Mouse (Mus musculus): ENCODE data around the gene Acvrl1. TPM values are rescaled to one million over a fixed set of nuclear protein-coding genes. Genes with fewer than 3 reads are reported as not detected.

The Acvrl1 gene
- polyA plus RNA-seq, 1 experiment, result 28.9 TPM

- H3K4me1 ChIP-seq (ENCODE audit: control insufficient read depth, insufficient read depth, insufficient read length), result peaks cover 20% of the 10 kb centered on the region
- TF ChIP-seq CTCF (IDR thresholded peaks at IDR 0.05; ENCODE audit: extremely low read depth, insufficient read depth, insufficient read length, insufficient replicate concordance), result no peak
- TF ChIP-seq POLR2A (IDR thresholded peaks at IDR 0.05; ENCODE audit: low read depth, low read length), result no peak
- 85% methylated on average over 9 of the region's 9 CpGs for whole genome bisulfite sequencing
Observed at GRCm38 (mm10) chr15:101151409-101152261, 23.3 kb downstream of the Acvrl1 start.

GRCm38 (mm10) chr15:101154700-101155616 is 26.6 kb downstream of the Acvrl1 start:
- DNase-seq (ENCODE audit: low read depth in 1 of 2, low spot score in 2 of 2), result no peak
- no peak overlapping the region for H3K4me3 ChIP-seq (ENCODE audit: extremely low read depth, insufficient read depth, insufficient read length)
- WGBS, result 26% methylated on average over 7 of the region's 7 CpGs
- TF ChIP-seq POLR2A (IDR thresholded peaks at IDR 0.05; ENCODE audit: low read depth, low read length), result no peak
- no peak for TF ChIP-seq CTCF (IDR thresholded peaks at IDR 0.05; ENCODE audit: extremely low read depth, insufficient read depth, insufficient read length, insufficient replicate concordance)
- H3K36me3 ChIP-seq (ENCODE audit: control insufficient read depth, insufficient read depth, low read length), result no peaks in the 10 kb centered on the region
- H3K27ac ChIP-seq (ENCODE audit: insufficient read depth, low read length), result no peak overlapping the region
- H3K27me3 ChIP-seq (ENCODE audit: control insufficient read depth, insufficient read depth, low read length), result no peaks in the 10 kb centered on the region
- H3K4me1 ChIP-seq (ENCODE audit: control insufficient read depth, insufficient read depth, insufficient read length), result peaks cover 6% of the 10 kb centered on the region

More at GRCm38 (mm10) chr15:101151409-101152261, 23.3 kb downstream of the Acvrl1 start:
- Histone ChIP-seq H3K4me3 (ENCODE audit: extremely low read depth, insufficient read depth, insufficient read length) (no peak overlapping the region), H3K27ac (ENCODE audit: insufficient read depth, low read length) (no peak overlapping the region), H3K27me3 (ENCODE audit: control insufficient read depth, insufficient read depth, low read length) (no peaks in the 10 kb centered on the region), H3K36me3 (ENCODE audit: control insufficient read depth, insufficient read depth, low read length) (no peaks in the 10 kb centered on the region)
- DNase-seq (ENCODE audit: low read depth in 1 of 2, low spot score in 2 of 2), result no peak

DNA sequence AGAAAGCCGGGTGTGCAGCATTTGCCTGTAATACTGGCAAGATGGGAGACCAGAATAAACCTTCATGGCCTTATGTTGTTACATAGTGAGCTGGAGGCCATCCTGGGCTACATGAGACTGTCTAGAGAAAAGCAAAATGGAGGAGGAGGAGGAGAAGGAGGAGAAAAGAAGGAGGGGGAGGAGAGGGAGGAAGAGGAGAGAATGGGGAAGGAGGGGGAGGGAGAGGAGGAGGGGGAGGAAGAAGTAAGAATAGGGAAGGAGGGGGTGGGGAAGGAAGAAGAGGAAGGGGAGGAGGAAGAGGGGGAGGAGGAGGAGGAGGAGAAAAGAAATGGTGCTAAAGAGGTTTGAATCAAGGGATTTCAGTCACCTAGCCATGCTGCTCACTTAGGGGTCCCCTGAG is 31.8 kb downstream of the Acvrl1 start:
- no peaks in the 10 kb centered on the region for H3K27me3 ChIP-seq (ENCODE audit: control insufficient read depth, insufficient read depth, low read length)
- no peak for DNase-seq (ENCODE audit: low read depth in 1 of 2, low spot score in 2 of 2)
- peaks cover 1% of the 10 kb centered on the region; the same call in 1 of the 2 replicates for H3K4me1 ChIP-seq (ENCODE audit: control insufficient read depth, insufficient read depth, insufficient read length)
- H3K4me3 ChIP-seq (ENCODE audit: extremely low read depth, insufficient read depth, insufficient read length), result no peak overlapping the region
- no peaks in the 10 kb centered on the region for H3K36me3 ChIP-seq (ENCODE audit: control insufficient read depth, insufficient read depth, low read length)
- no peak overlapping the region for H3K27ac ChIP-seq (ENCODE audit: insufficient read depth, low read length)
- TF ChIP-seq CTCF (IDR thresholded peaks at IDR 0.05; ENCODE audit: extremely low read depth, insufficient read depth, insufficient read length, insufficient replicate concordance) (no peak), POLR2A (IDR thresholded peaks at IDR 0.05; ENCODE audit: low read depth, low read length) (no peak)
- whole genome bisulfite sequencing, result 29% methylated on average over 1 of the region's 1 CpGs

DNA sequence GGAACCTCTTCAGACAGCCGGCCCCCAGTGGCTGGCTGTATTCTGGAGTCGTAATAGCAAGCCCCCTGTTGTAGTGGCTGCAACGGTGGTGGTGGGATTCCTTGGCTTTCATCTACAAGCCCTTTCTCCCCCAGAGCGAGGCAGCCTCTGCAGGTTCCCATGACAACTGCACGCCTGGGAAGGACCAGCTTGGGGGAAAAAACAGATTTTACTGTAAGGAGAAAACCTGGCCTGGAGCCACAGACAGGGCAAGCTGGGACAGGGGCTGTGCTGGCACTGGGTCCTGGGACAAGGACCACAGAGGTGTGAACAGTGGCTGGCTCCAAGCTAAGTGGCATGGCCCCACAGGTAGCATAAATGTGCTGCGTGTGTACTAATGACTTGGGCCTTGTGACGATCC is 32.3 kb downstream of the Acvrl1 start:
- TF ChIP-seq CTCF (IDR thresholded peaks at IDR 0.05; ENCODE audit: extremely low read depth, insufficient read depth, insufficient read length, insufficient replicate concordance) (no peak), POLR2A (IDR thresholded peaks at IDR 0.05; ENCODE audit: low read depth, low read length) (no peak)
- Histone ChIP-seq H3K36me3 (ENCODE audit: control insufficient read depth, insufficient read depth, low read length) (no peaks in the 10 kb centered on the region), H3K27ac (ENCODE audit: insufficient read depth, low read length) (no peak overlapping the region), H3K4me1 (ENCODE audit: control insufficient read depth, insufficient read depth, insufficient read length) (no peaks in the 10 kb centered on the region; the same call in 1 of the 2 replicates), H3K27me3 (ENCODE audit: control insufficient read depth, insufficient read depth, low read length) (no peaks in the 10 kb centered on the region), H3K4me3 (ENCODE audit: extremely low read depth, insufficient read depth, insufficient read length) (no peak overlapping the region)
- DNase-seq (ENCODE audit: low read depth in 1 of 2, low spot score in 2 of 2), result no peak
- WGBS, result 53% methylated on average over 7 of the region's 7 CpGs

- Histone ChIP-seq H3K36me3 (ENCODE audit: control insufficient read depth, insufficient read depth, low read length) (no peaks in the 10 kb centered on the region), H3K4me1 (ENCODE audit: control insufficient read depth, insufficient read depth, insufficient read length) (peaks cover 2% of the 10 kb centered on the region; the same call in 1 of the 2 replicates), H3K4me3 (ENCODE audit: extremely low read depth, insufficient read depth, insufficient read length) (no peak overlapping the region), H3K27ac (ENCODE audit: insufficient read depth, low read length) (no peak overlapping the region), H3K27me3 (ENCODE audit: control insufficient read depth, insufficient read depth, low read length) (no peaks in the 10 kb centered on the region)
- WGBS, result 92% methylated on average over 7 of the region's 7 CpGs
- no peak for DNase-seq (ENCODE audit: low read depth in 1 of 2, low spot score in 2 of 2)
- no peak for TF ChIP-seq POLR2A (IDR thresholded peaks at IDR 0.05; ENCODE audit: low read depth, low read length)
- TF ChIP-seq CTCF (IDR thresholded peaks at IDR 0.05; ENCODE audit: extremely low read depth, insufficient read depth, insufficient read length, insufficient replicate concordance), result no peak
Observed at GRCm38 (mm10) chr15:101161534-101161933, 33.2 kb downstream of the Acvrl1 start.

GRCm38 (mm10) chr15:101163056-101163458 is 34.7 kb downstream of the Acvrl1 start:
- no peak overlapping the region for H3K4me3 ChIP-seq (ENCODE audit: extremely low read depth, insufficient read depth, insufficient read length)
- no peaks in the 10 kb centered on the region for H3K36me3 ChIP-seq (ENCODE audit: control insufficient read depth, insufficient read depth, low read length)
- H3K4me1 ChIP-seq (ENCODE audit: control insufficient read depth, insufficient read depth, insufficient read length), result peaks cover 2% of the 10 kb centered on the region; the same call in 1 of the 2 replicates
- TF ChIP-seq POLR2A (IDR thresholded peaks at IDR 0.05; ENCODE audit: low read depth, low read length) (no peak), CTCF (IDR thresholded peaks at IDR 0.05; ENCODE audit: extremely low read depth, insufficient read depth, insufficient read length, insufficient replicate concordance) (no peak)
- no peak for DNase-seq (ENCODE audit: low read depth in 1 of 2, low spot score in 2 of 2)
- H3K27ac ChIP-seq (ENCODE audit: insufficient read depth, low read length), result no peak overlapping the region
- WGBS, result 88% methylated on average over 15 of the region's 15 CpGs
- no peaks in the 10 kb centered on the region for H3K27me3 ChIP-seq (ENCODE audit: control insufficient read depth, insufficient read depth, low read length)

All from spleen, adult 2 months (tissue).